Mouse (Mus musculus) liver, embryonic 12.5 days (tissue): ENCODE results near the gene Lhpp. TPM values are rescaled to one million over a fixed set of nuclear protein-coding genes. Genes with fewer than 3 reads are reported as not detected.

Source experiments
- ATAC-seq: fragments of 200-750 bp; cut with Nextera tagmentation; 2 replicates; pipeline ENCODE4 v1.8.0; 2017; ENCODE audit warnings: moderate number of reproducible peaks, mild to moderate bottlenecking, moderate library complexity
- H3K27ac ChIP-seq: fragments of 300-500 bp; sonication (generic); 2 replicates; pipeline ENCODE4 v1.5.1; 2016; ENCODE audit warnings: mild to moderate bottlenecking
- H3K27me3 ChIP-seq: fragments of 300-500 bp; sonication (generic); replicated peaks from 2 replicates; pipeline ENCODE4 v1.6.1; 2016; ENCODE audit warnings: mild to moderate bottlenecking, moderate library complexity
- H3K36me3 ChIP-seq: fragments of 300-500 bp; sonication (generic); 2 replicates; pipeline ENCODE4 v1.6.1; 2016; ENCODE audit warnings: mild to moderate bottlenecking, moderate library complexity
- H3K4me1 ChIP-seq: fragments of 300-500 bp; sonication (generic); 2 replicates; pipeline ENCODE4 v1.6.1; 2016
- H3K4me2 ChIP-seq: fragments of 300-500 bp; sonication (generic); 2 replicates; pipeline ENCODE4 v1.6.1; 2016; ENCODE audit warnings: mild to moderate bottlenecking, moderate library complexity
- H3K4me3 ChIP-seq: fragments of 300-500 bp; sonication (generic); 2 replicates; pipeline ENCODE4 v1.5.1; 2016; ENCODE audit warnings: mild to moderate bottlenecking, moderate library complexity
- H3K9ac ChIP-seq: fragments of 300-500 bp; sonication (generic); 2 replicates; pipeline ENCODE4 v1.6.1; 2016; ENCODE audit warnings: mild to moderate bottlenecking, moderate library complexity
- H3K9me3 ChIP-seq: fragments of 300-500 bp; sonication (generic); replicated peaks from 2 replicates; pipeline ENCODE4 v1.6.1; 2016; ENCODE audit warnings: mild to moderate bottlenecking, moderate library complexity
- WGBS: fragments of 180-500 bp; shearing (Covaris S2); methylation state at CpG from one replicate; pipeline ENCODE4 v1.1.7; 2016; ENCODE audit not compliant: insufficient replicate concordance; 5-methylcytosine and 5-hydroxymethylcytosine counted together
- polyA plus RNA-seq: library from polyadenylated mRNA; unstranded; fragments of >200 nt; fragmentation: Nextera tagmentation; extraction: Ambion mirVana; gene quantifications from 2 replicates; pipeline ENCODE4 v1.2.1, GENCODE M21; 2016

Gene Lhpp
- polyA plus RNA-seq, 1 experiment from 2014 or later: 9.2 TPM

DNA sequence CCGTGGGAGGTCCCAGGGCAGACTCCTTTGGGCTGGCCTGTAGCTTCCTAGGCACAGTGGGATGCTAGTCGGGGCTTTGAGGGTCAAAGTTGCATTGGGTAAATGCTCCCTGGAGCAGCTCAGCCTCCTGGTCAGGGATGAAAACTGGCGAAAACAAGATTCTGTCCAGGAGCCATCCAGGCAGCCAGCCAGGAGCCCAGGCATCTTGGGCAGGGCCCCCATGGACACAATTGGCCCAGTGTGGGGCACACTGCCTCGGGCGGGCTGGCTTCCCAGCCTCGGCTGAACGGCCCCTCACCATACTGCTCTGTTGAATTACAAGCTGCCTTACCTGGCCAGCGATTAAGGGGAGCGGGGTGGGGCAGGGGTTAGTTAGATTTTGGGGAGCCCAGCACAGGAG, 82.3 kb downstream of the Lhpp start:
- ATAC-seq: no peak
- H3K4me2 ChIP-seq: no peak overlapping the region
- 79% methylated on average over 9 of the region's 9 CpGs for WGBS
- H3K27ac ChIP-seq: no peak overlapping the region
- H3K9me3 ChIP-seq: no peaks in the 10 kb centered on the region
- no peaks in the 10 kb centered on the region for H3K36me3 ChIP-seq
- H3K4me3 ChIP-seq: no peak overlapping the region
- no peak overlapping the region for H3K9ac ChIP-seq
- no peaks in the 10 kb centered on the region for H3K27me3 ChIP-seq
- H3K4me1 ChIP-seq: peaks cover 9% of the 10 kb centered on the region; the same call in 1 of the 2 replicates

- no peak for ATAC-seq
- Histone ChIP-seq H3K27me3 (no peaks in the 10 kb centered on the region), H3K4me2 (no peak overlapping the region), H3K4me3 (no peak overlapping the region), H3K36me3 (no peaks in the 10 kb centered on the region), H3K4me1 (peaks cover 3% of the 10 kb centered on the region; the same call in 1 of the 2 replicates), H3K9ac (no peak overlapping the region), H3K27ac (no peak overlapping the region), H3K9me3 (no peaks in the 10 kb centered on the region)
- 70% methylated on average over 2 of the region's 2 CpGs for WGBS
Observed at GRCm38 (mm10) chr7:132693561-132693960, 83.1 kb downstream of the Lhpp start.

DNA sequence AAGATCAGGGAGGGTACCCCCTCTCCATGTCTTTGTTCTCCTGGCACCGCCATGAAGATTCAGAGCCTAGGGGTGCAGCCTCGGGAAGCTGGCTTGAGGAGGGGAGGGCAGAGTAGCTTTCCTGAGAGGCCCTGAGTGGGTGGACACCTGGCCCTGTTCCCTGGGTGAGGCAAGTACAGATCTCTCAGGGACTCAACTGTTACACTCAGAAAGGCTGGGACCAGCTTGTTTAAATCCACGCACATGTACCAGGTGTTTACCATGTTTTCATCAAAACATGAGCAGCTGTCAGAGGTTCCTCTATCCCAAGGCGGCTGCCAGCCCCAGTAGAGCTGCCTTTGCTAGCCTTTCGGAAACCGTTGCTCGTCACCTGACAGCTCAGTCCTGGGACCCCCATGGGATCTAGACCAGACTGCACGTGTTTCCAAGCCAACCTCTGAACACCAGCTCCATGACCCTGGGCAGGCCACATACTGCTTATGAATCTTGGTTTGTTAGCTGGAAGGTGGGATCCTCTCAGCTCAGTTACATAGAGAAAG, 86.9 kb downstream of the Lhpp start:
- Histone ChIP-seq H3K9ac (no peak overlapping the region), H3K4me3 (no peak overlapping the region), H3K9me3 (no peaks in the 10 kb centered on the region), H3K27ac (no peak overlapping the region), H3K4me2 (no peak overlapping the region), H3K36me3 (no peaks in the 10 kb centered on the region), H3K27me3 (no peaks in the 10 kb centered on the region), H3K4me1 (peaks cover 7% of the 10 kb centered on the region)
- no peak for ATAC-seq
- 77% methylated on average over 8 of the region's 8 CpGs for WGBS

DNA sequence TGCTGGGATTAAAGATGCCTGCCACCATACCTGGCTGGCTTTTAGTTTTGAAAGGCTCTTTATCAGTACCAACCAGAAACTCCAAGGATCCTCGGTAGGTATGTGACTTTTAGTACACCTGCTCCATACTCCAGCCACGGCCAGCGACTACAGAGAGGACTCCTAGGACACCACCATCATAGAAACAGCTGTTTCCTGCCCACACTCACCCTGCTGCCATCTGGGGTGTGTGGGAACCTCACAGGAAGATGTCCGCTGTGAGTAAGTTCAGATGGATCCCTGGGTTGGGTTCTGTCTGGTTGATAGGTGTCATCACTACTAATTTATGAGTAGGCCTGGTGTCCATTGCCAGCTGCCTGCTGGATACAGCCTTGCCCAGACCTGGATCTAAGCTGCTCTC, 88.3 kb downstream of the Lhpp start:
- H3K4me2 ChIP-seq: no peak overlapping the region
- no peaks in the 10 kb centered on the region for H3K27me3 ChIP-seq
- no peak for ATAC-seq
- H3K4me3 ChIP-seq: no peak overlapping the region
- no peaks in the 10 kb centered on the region for H3K36me3 ChIP-seq
- 48% methylated on average over 4 of the region's 4 CpGs for WGBS
- no peak overlapping the region for H3K27ac ChIP-seq
- no peak overlapping the region for H3K9ac ChIP-seq
- H3K4me1 ChIP-seq: peaks cover 7% of the 10 kb centered on the region
- H3K9me3 ChIP-seq: no peaks in the 10 kb centered on the region

- Histone ChIP-seq H3K9me3 (no peaks in the 10 kb centered on the region), H3K4me1 (peaks cover 7% of the 10 kb centered on the region), H3K36me3 (no peaks in the 10 kb centered on the region), H3K4me3 (no peak overlapping the region), H3K9ac (no peak overlapping the region), H3K4me2 (no peak overlapping the region), H3K27ac (no peak overlapping the region), H3K27me3 (no peaks in the 10 kb centered on the region)
- 59% methylated on average over 4 of the region's 4 CpGs for WGBS
- ATAC-seq: no peak
Observed at GRCm38 (mm10) chr7:132699165-132699564, 88.7 kb downstream of the Lhpp start.

DNA sequence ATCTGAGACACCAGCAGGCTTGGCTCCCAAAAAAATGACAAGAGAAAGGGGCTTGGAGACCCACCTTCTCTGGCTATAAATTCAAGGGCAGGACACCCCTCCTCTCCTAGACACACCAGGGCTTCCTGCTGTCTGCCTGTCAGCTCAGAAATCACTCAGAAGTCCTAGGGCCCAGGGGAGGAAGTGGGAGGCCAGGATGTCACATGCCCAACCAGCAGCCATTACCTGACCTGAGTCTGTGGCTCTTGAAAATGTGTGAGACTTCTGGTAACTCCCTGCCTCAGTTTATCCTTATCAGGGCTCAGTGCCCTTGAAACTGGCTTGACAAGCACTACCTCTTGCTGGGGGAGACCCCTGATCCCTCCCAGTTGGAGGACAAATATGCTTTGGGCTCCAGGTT, 89.2 kb downstream of the Lhpp start:
- H3K27me3 ChIP-seq: no peaks in the 10 kb centered on the region
- H3K4me2 ChIP-seq: no peak overlapping the region
- no peaks in the 10 kb centered on the region for H3K9me3 ChIP-seq
- H3K27ac ChIP-seq: no peak overlapping the region
- no peak for ATAC-seq
- no peak overlapping the region for H3K9ac ChIP-seq
- H3K4me1 ChIP-seq: peaks cover 7% of the 10 kb centered on the region
- H3K4me3 ChIP-seq: no peak overlapping the region
- H3K36me3 ChIP-seq: no peaks in the 10 kb centered on the region

- Histone ChIP-seq H3K4me1 (peaks cover 7% of the 10 kb centered on the region), H3K9me3 (no peaks in the 10 kb centered on the region), H3K27ac (no peak overlapping the region), H3K27me3 (no peaks in the 10 kb centered on the region), H3K9ac (no peak overlapping the region), H3K4me3 (no peak overlapping the region), H3K4me2 (no peak overlapping the region), H3K36me3 (no peaks in the 10 kb centered on the region)
- peak; percentile 19; the same call in 1 of the 2 replicates for ATAC-seq
- 65% methylated on average over 4 of the region's 4 CpGs for WGBS
Observed at GRCm38 (mm10) chr7:132700107-132700506, 89.7 kb downstream of the Lhpp start.

GRCm38 (mm10) chr7:132701412-132701811, 91.0 kb downstream of the Lhpp start:
- Histone ChIP-seq H3K27ac (no peak overlapping the region), H3K4me3 (no peak overlapping the region), H3K36me3 (no peaks in the 10 kb centered on the region), H3K9me3 (no peaks in the 10 kb centered on the region), H3K9ac (no peak overlapping the region), H3K4me2 (no peak overlapping the region), H3K4me1 (peaks cover 7% of the 10 kb centered on the region), H3K27me3 (no peaks in the 10 kb centered on the region)
- 78% methylated on average over 3 of the region's 3 CpGs for WGBS
- no peak for ATAC-seq

- Histone ChIP-seq H3K27ac (no peak overlapping the region), H3K9me3 (no peaks in the 10 kb centered on the region), H3K4me2 (no peak overlapping the region), H3K4me1 (peaks cover 7% of the 10 kb centered on the region), H3K4me3 (no peak overlapping the region), H3K27me3 (no peaks in the 10 kb centered on the region), H3K9ac (no peak overlapping the region), H3K36me3 (no peaks in the 10 kb centered on the region)
- no peak for ATAC-seq
- 68% methylated on average over 3 of the region's 3 CpGs for WGBS
Observed at GRCm38 (mm10) chr7:132702024-132702423, 91.6 kb downstream of the Lhpp start.

GRCm38 (mm10) chr7:132702492-132703070, 92.1 kb downstream of the Lhpp start:
- H3K4me3 ChIP-seq: no peak overlapping the region
- H3K27me3 ChIP-seq: no peaks in the 10 kb centered on the region
- H3K9ac ChIP-seq: no peak overlapping the region
- H3K9me3 ChIP-seq: no peaks in the 10 kb centered on the region
- WGBS: 54% methylated on average over 5 of the region's 5 CpGs
- peaks cover 7% of the 10 kb centered on the region for H3K4me1 ChIP-seq
- no peak overlapping the region for H3K4me2 ChIP-seq
- H3K27ac ChIP-seq: no peak overlapping the region
- ATAC-seq: no peak
- no peaks in the 10 kb centered on the region for H3K36me3 ChIP-seq

DNA sequence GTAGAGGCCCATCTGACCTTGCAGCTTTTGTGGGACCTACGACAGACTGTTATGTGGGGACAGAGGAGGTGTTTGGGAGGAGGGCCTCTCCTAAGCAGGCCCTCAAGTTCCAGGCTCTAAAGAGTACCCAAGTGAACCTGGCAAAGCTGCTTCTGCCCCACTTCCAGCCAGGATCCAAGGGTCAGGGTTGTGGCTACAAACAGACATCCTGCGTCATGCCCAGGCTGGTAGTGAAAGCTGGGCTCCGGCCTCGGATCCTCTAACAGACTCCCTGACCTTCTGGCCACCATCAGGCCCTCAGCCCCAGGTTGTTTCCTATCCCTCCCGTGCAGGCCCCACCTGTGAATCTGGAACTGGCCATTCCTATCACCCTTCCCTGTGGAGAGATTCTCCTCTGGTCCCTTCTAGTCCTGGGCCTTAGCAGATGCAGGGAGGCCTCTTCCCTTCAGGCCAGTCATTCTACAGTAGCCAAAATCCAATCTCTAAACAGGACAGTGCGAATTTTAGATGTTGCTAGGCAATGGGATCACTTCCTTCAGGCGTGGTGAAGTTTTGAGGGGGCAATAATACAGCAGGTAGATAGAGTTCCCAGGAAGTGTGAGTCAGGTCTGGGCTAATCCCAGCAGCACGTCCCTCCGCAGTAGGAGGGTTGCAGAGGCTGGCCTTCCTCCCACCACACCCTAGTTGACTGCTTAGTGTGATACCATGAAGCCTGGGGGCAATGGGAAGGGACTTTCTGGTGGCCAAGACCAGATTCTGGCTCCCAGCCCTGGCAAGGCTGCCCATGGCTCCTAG, 93.3 kb downstream of the Lhpp start:
- Histone ChIP-seq H3K9me3 (no peaks in the 10 kb centered on the region), H3K9ac (no peak overlapping the region), H3K27me3 (no peaks in the 10 kb centered on the region), H3K4me3 (no peak overlapping the region), H3K27ac (no peak overlapping the region), H3K36me3 (no peaks in the 10 kb centered on the region), H3K4me1 (peaks cover 7% of the 10 kb centered on the region), H3K4me2 (no peak overlapping the region)
- 78% methylated on average over 9 of the region's 9 CpGs for WGBS
- no peak for ATAC-seq

DNA sequence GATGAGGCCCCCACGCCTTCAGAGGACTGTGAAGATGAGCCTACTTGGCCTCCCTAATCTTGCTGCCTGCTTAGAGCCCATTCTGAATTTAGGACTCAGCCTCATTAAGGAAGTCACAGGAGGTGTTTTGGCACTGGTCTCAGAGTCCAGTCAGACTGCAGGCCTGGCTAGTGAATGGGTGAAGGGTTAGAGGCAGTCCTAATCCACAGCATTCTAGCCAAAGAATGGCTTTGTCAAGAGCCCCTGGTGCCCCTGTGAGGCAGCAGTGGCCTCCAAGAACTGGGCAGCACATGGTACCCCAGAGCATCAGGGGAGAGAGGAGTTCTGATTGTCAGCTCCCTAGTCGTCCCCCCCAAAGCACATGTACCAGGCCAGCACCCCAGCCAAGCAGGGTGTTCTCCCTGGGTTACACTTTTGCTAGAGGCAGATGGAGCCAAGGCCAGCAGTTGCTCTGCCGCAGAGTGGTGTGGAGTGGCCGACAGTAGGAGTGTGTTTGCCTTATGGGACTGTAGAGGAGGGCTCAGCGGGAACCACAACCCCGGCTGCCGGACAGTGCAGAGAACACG, 94.0 kb downstream of the Lhpp start:
- peaks cover 7% of the 10 kb centered on the region for H3K4me1 ChIP-seq
- no peak overlapping the region for H3K4me3 ChIP-seq
- no peaks in the 10 kb centered on the region for H3K27me3 ChIP-seq
- no peak for ATAC-seq
- H3K4me2 ChIP-seq: no peak overlapping the region
- no peak overlapping the region for H3K9ac ChIP-seq
- no peaks in the 10 kb centered on the region for H3K36me3 ChIP-seq
- no peaks in the 10 kb centered on the region for H3K9me3 ChIP-seq
- no peak overlapping the region for H3K27ac ChIP-seq
- WGBS: 79% methylated on average over 8 of the region's 8 CpGs
